Mouse (Mus musculus): Measurements from ENCODE around the gene Gsta1. TPM values are rescaled to one million over a fixed set of nuclear protein-coding genes. Genes with fewer than 3 reads are reported as not detected.
A peak's percentile ranks its signal among the peaks of the same experiment; 100 is the strongest.
"Not testable (repeated sequence)": the region's sequence is repeated elsewhere in the genome, so short reads cannot be mapped to it uniquely, and the experiment has no call there.

The Gsta1 gene
- polyA plus RNA-seq, 1 experiment from 2014 or later, result 1,326 TPM

DNA sequence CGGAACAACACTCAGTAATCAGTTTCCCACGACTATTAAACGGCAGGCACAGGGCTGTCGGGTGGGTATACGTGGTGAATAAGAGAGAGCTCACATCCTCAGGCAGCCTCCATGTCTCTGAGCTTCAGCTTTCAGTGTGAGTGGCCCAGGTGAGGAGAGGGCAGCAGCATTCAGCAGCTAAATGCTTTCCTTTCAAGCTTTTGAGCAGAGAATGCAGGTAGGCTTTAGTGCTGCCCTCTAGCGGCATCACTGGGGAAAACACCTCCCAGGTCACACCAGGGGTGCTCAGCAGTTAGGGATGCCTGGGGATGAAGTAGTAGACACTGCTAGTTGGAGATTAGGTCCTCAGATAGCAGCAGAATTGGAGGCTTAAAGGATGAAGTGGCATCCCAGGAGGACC lies 29.2 kb downstream of the Gsta1 start:
- H3K9ac ChIP-seq (ENCODE audit: low read length); H3K4me1 ChIP-seq (replicated peaks; ENCODE audit: control insufficient read depth, insufficient read depth); H3K9me3 ChIP-seq (ENCODE audit: control insufficient read depth, low read length); DNase-seq (ENCODE audit: low spot score); H3K27me3 ChIP-seq (ENCODE audit: control insufficient read depth, insufficient read depth, low read length); H3K36me3 ChIP-seq (ENCODE audit: control insufficient read depth, insufficient read depth, low read length); H3K4me2 ChIP-seq (replicated peaks; ENCODE audit: low read depth); H3K27ac ChIP-seq (replicated peaks); H3K4me3 ChIP-seq (ENCODE audit: low read depth, low read length): not testable (repeated sequence)
- WGBS, result 0% methylated on average over 1 of the region's 6 CpGs
- peak; percentile 52 for TF ChIP-seq CTCF (IDR thresholded peaks at IDR 0.05; ENCODE audit: low read depth)
- peak; percentile 14; the same call in 1 of the 2 replicates for ATAC-seq (ENCODE audit: low FRiP score, low TSS enrichment)

DNA sequence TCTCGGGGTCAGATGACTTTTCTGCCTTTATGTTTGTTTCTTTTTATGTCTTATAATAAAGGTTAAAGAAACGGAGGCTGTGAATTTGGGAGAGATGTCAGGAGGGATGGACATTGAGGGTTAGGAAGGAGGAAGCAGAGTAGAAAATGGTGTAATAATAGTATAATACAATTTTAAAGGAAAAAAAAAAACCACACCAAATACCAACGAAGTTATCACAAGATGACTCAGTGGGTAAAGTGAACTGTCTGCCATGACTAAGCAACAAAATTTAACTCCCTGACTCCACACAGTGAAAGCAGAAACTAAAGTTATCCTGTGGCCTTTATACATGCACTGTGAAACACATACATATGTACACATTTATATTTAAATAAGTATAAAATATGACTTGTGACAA lies 40.5 kb downstream of the Gsta1 start:
- H3K36me3 ChIP-seq (ENCODE audit: control insufficient read depth, insufficient read depth, low read length); H3K4me1 ChIP-seq (replicated peaks; ENCODE audit: control insufficient read depth, insufficient read depth); H3K9me3 ChIP-seq (ENCODE audit: control insufficient read depth, low read length); DNase-seq (ENCODE audit: low spot score); H3K4me3 ChIP-seq (ENCODE audit: low read depth, low read length); H3K27ac ChIP-seq (replicated peaks); H3K9ac ChIP-seq (ENCODE audit: low read length); H3K4me2 ChIP-seq (replicated peaks; ENCODE audit: low read depth); H3K27me3 ChIP-seq (ENCODE audit: control insufficient read depth, insufficient read depth, low read length): not testable (repeated sequence)
- 61% methylated on average over 3 of the region's 3 CpGs for WGBS
- peak; percentile 23 for ATAC-seq (ENCODE audit: low FRiP score, low TSS enrichment)

DNA sequence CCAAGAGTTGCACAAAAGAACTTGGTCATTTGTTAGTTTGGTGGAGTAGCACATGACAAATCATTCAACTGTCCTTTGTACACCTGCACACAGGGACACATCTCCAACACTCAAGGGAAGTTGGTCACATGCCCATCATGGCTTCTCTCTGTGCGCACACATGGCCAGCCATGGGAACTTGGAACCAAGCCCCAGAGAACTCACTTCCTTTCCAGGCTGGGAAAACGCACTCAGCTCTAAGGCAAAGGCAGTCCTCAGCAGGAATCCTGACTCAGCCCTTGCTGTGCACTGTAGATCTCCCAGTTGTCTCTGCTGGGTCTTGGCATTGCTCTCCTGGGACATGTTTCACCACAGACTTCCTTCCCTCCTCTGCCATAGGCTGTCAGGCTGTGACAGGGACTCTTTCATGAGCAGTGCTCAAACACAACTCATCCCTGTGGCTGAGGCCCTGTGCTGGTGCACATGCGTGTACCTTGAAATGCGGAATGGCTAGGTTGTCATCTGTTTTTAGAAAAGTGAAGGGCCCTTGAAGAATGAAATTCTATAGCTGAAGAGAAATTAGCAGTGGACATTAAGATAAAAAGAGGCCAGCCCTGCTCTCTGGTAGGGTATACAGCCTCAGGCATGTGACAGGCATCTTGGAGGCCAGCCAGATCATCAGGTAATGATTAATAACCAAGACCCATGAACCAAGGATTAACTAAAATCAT lies 51.7 kb downstream of the Gsta1 start:
- H3K4me1 ChIP-seq (replicated peaks; ENCODE audit: control insufficient read depth, insufficient read depth); H3K4me3 ChIP-seq (ENCODE audit: low read depth, low read length); H3K9me3 ChIP-seq (ENCODE audit: control insufficient read depth, low read length); H3K36me3 ChIP-seq (ENCODE audit: control insufficient read depth, insufficient read depth, low read length); H3K4me2 ChIP-seq (replicated peaks; ENCODE audit: low read depth); H3K27ac ChIP-seq (replicated peaks); H3K27me3 ChIP-seq (ENCODE audit: control insufficient read depth, insufficient read depth, low read length); H3K9ac ChIP-seq (ENCODE audit: low read length): not testable (repeated sequence)
- ATAC-seq (ENCODE audit: low FRiP score, low TSS enrichment) (peak; percentile 99), DNase-seq (ENCODE audit: low spot score) (peak; percentile 79)
- 49% methylated on average over 4 of the region's 4 CpGs for WGBS

GRCm38 (mm10) chr9:78289063-78289462 lies 58.6 kb downstream of the Gsta1 start:
- WGBS, result 47% methylated on average over 1 of the region's 1 CpGs
- H3K36me3 ChIP-seq (ENCODE audit: control insufficient read depth, insufficient read depth, low read length); DNase-seq (ENCODE audit: low spot score); H3K9me3 ChIP-seq (ENCODE audit: control insufficient read depth, low read length); H3K4me2 ChIP-seq (replicated peaks; ENCODE audit: low read depth); H3K27me3 ChIP-seq (ENCODE audit: control insufficient read depth, insufficient read depth, low read length); H3K9ac ChIP-seq (ENCODE audit: low read length); H3K4me3 ChIP-seq (ENCODE audit: low read depth, low read length); H3K4me1 ChIP-seq (replicated peaks; ENCODE audit: control insufficient read depth, insufficient read depth): not testable (repeated sequence)
- H3K27ac ChIP-seq (replicated peaks), result peak overlapping the region; percentile 30; the same call in 1 of the 2 replicates
- ATAC-seq (ENCODE audit: low FRiP score, low TSS enrichment), result peak; percentile 80

GRCm38 (mm10) chr9:78289723-78290122 lies 59.3 kb downstream of the Gsta1 start, which contains the start of gene Gm10639:
Gene Gm10639, plus strand, starts transcription at chr9:78289923.
- not testable (repeated sequence) for H3K4me3 ChIP-seq (ENCODE audit: low read depth, low read length); H3K9me3 ChIP-seq (ENCODE audit: control insufficient read depth, low read length); H3K36me3 ChIP-seq (ENCODE audit: control insufficient read depth, insufficient read depth, low read length); H3K9ac ChIP-seq (ENCODE audit: low read length); H3K27me3 ChIP-seq (ENCODE audit: control insufficient read depth, insufficient read depth, low read length); H3K4me2 ChIP-seq (replicated peaks; ENCODE audit: low read depth); H3K4me1 ChIP-seq (replicated peaks; ENCODE audit: control insufficient read depth, insufficient read depth)
- ATAC-seq (ENCODE audit: low FRiP score, low TSS enrichment), result peak; percentile 99
- 61% methylated on average over 3 of the region's 3 CpGs for WGBS
- peak within 1 kb of the TSS; percentile 58 for H3K27ac ChIP-seq (replicated peaks)
- peak; percentile 45 for DNase-seq (ENCODE audit: low spot score)

Other genes with a start within 250 kb of the Gsta1 start
- gene Gcm1, start 178.7 kb upstream of the Gsta1 start, polyA plus RNA-seq (2015; fragmentation: Nextera tagmentation; extraction: Ambion mirVana), result not detected in 2 replicates
- 41.0 and 44.5 TPM in 2 replicates for gene Fbxo9, start 121.6 kb upstream of the Gsta1 start, polyA plus RNA-seq (2015; fragmentation: Nextera tagmentation; extraction: Ambion mirVana)
- 28.5 and 31.3 TPM in 2 replicates for gene Ick, start 121.5 kb upstream of the Gsta1 start, polyA plus RNA-seq (2015; fragmentation: Nextera tagmentation; extraction: Ambion mirVana)
- gene Gsta4, start 47.9 kb upstream of the Gsta1 start, polyA plus RNA-seq (2015; fragmentation: Nextera tagmentation; extraction: Ambion mirVana), result 1,515 and 1,656 TPM in 2 replicates
- 929 and 937 TPM in 2 replicates for gene Gm3776, start 26.5 kb downstream of the Gsta1 start, polyA plus RNA-seq (2015; fragmentation: Nextera tagmentation; extraction: Ambion mirVana)
- 5.1 and 5.8 TPM in 2 replicates for gene Gm10639, start 59.3 kb downstream of the Gsta1 start, polyA plus RNA-seq (2015; fragmentation: Nextera tagmentation; extraction: Ambion mirVana)
- gene Omt2a, start 84.1 kb downstream of the Gsta1 start, polyA plus RNA-seq (2015; fragmentation: Nextera tagmentation; extraction: Ambion mirVana), result not detected in 2 replicates
- not detected in 2 replicates for gene Omt2b, start 96.9 kb downstream of the Gsta1 start, polyA plus RNA-seq (2015; fragmentation: Nextera tagmentation; extraction: Ambion mirVana)
- gene Gsta2, start 125.1 kb downstream of the Gsta1 start, polyA plus RNA-seq (2015; fragmentation: Nextera tagmentation; extraction: Ambion mirVana), result 69.4 and 82.2 TPM in 2 replicates
- gene Dppa5a, start 137.5 kb downstream of the Gsta1 start, polyA plus RNA-seq (2015; fragmentation: Nextera tagmentation; extraction: Ambion mirVana), result 1.2 and 2.1 TPM in 2 replicates
- gene Ooep, start 148.1 kb downstream of the Gsta1 start, polyA plus RNA-seq (2015; fragmentation: Nextera tagmentation; extraction: Ambion mirVana), result 0.81 and 0.90 TPM in 2 replicates
- gene Ddx43, start 165.1 kb downstream of the Gsta1 start, polyA plus RNA-seq (2015; fragmentation: Nextera tagmentation; extraction: Ambion mirVana), result 0.08 and 0.12 TPM in 2 replicates
- 1.4 and 1.6 TPM in 2 replicates for gene Cgas, start 212.6 kb downstream of the Gsta1 start, polyA plus RNA-seq (2015; fragmentation: Nextera tagmentation; extraction: Ambion mirVana)
- 11.7 and 12.1 TPM in 2 replicates for gene Mto1, start 217.6 kb downstream of the Gsta1 start, polyA plus RNA-seq (2015; fragmentation: Nextera tagmentation; extraction: Ambion mirVana)
- gene Gm17324, start 218.1 kb downstream of the Gsta1 start, polyA plus RNA-seq (2015; fragmentation: Nextera tagmentation; extraction: Ambion mirVana), result 0.72 and 1.1 TPM in 2 replicates